Mouse (Mus musculus): ENCODE measurements around the gene Vegfa.

Vegfa gene

GRCm38 (mm10) chr17:46025927-46026668 lies 6.1 kb downstream of the Vegfa start:
- no peak for DNase-seq (ENCODE audit: low spot score)

GRCm38 (mm10) chr17:46025207-46025606 lies 7.0 kb downstream of the Vegfa start:
- no peak for DNase-seq (ENCODE audit: low spot score)

- DNase-seq (ENCODE audit: low spot score), result no peak
Measured at GRCm38 (mm10) chr17:46024192-46024591, 8.0 kb downstream of the Vegfa start.

- DNase-seq (ENCODE audit: low spot score), result no peak
Measured at GRCm38 (mm10) chr17:46023572-46023971, 8.6 kb downstream of the Vegfa start.

- DNase-seq (ENCODE audit: low spot score), result no peak
Measured at GRCm38 (mm10) chr17:46022934-46023333, 9.2 kb downstream of the Vegfa start.

- DNase-seq (ENCODE audit: low spot score), result no peak
Measured at GRCm38 (mm10) chr17:46022427-46022826, 9.7 kb downstream of the Vegfa start.

GRCm38 (mm10) chr17:46021760-46022159 lies 10.4 kb downstream of the Vegfa start:
- no peak for DNase-seq (ENCODE audit: low spot score)

GRCm38 (mm10) chr17:46021173-46021572 lies 11.0 kb downstream of the Vegfa start:
- DNase-seq (ENCODE audit: low spot score), result no peak

- DNase-seq (ENCODE audit: low spot score), result no peak
Measured at GRCm38 (mm10) chr17:46020579-46020978, 11.6 kb downstream of the Vegfa start.

- no peak for DNase-seq (ENCODE audit: low spot score)
Measured at GRCm38 (mm10) chr17:46018736-46019004, 13.5 kb downstream of the Vegfa start.

GRCm38 (mm10) chr17:46017946-46018735 lies 14.0 kb downstream of the Vegfa start:
- no peak for DNase-seq (ENCODE audit: low spot score)

GRCm38 (mm10) chr17:46016617-46017016 lies 15.6 kb downstream of the Vegfa start:
- DNase-seq (ENCODE audit: low spot score), result no peak

- no peak for DNase-seq (ENCODE audit: low spot score)
Measured at GRCm38 (mm10) chr17:46015967-46016366, 16.2 kb downstream of the Vegfa start.

GRCm38 (mm10) chr17:46014935-46015334 lies 17.2 kb downstream of the Vegfa start:
- DNase-seq (ENCODE audit: low spot score), result no peak

- no peak for DNase-seq (ENCODE audit: low spot score)
Measured at GRCm38 (mm10) chr17:46013549-46013948, 18.6 kb downstream of the Vegfa start.

- no peak for DNase-seq (ENCODE audit: low spot score)
Measured at GRCm38 (mm10) chr17:46012211-46012610, 20.0 kb downstream of the Vegfa start.

- DNase-seq (ENCODE audit: low spot score), result no peak
Measured at GRCm38 (mm10) chr17:46010462-46010861, 21.7 kb downstream of the Vegfa start.

GRCm38 (mm10) chr17:46009182-46009581 lies 23.0 kb downstream of the Vegfa start:
- DNase-seq (ENCODE audit: low spot score), result no peak

- DNase-seq (ENCODE audit: low spot score), result no peak
Measured at GRCm38 (mm10) chr17:46005458-46005857, 26.7 kb downstream of the Vegfa start.

GRCm38 (mm10) chr17:46004482-46004881 lies 27.7 kb downstream of the Vegfa start:
- DNase-seq (ENCODE audit: low spot score), result no peak

- no peak for DNase-seq (ENCODE audit: low spot score)
Measured at GRCm38 (mm10) chr17:46003717-46004481, 28.3 kb downstream of the Vegfa start.

GRCm38 (mm10) chr17:45999366-45999940 lies 32.7 kb downstream of the Vegfa start:
- DNase-seq (ENCODE audit: low spot score), result no peak

GRCm38 (mm10) chr17:45998363-45998762 lies 33.8 kb downstream of the Vegfa start:
- peak; percentile 18 for DNase-seq (ENCODE audit: low spot score)
